Mouse (Mus musculus) midbrain, embryonic 11.5 days (tissue): ENCODE results near the gene Txnl4b. TPM values are rescaled to one million over a fixed set of nuclear protein-coding genes. Genes with fewer than 3 reads are reported as not detected.
A peak's percentile ranks its signal among the peaks of the same experiment; 100 is the strongest.

Experiments
- ATAC-seq: fragments of 200-750 bp; cut with Nextera tagmentation; 2 replicates; pipeline ENCODE4 v1.8.0; 2017; ENCODE audit warnings: moderate TSS enrichment, moderate library complexity; ENCODE audit not compliant: low FRiP score
- DNase-seq: peaks from one replicate; pipeline ENCODE4 v3.0.0; 2015; ENCODE audit warnings: low spot score; ENCODE audit errors: missing footprints
- H3K27ac ChIP-seq: fragments of 300-500 bp; sonication (generic); 2 replicates; pipeline ENCODE4 v1.5.1; 2014; ENCODE audit warnings: low read depth, low read length
- H3K27me3 ChIP-seq: fragments of 300-500 bp; sonication (generic); 2 replicates; pipeline ENCODE4 v1.6.1; 2014; ENCODE audit warnings: mild to moderate bottlenecking, low read length, moderate library complexity, mixed read lengths; ENCODE audit not compliant: control insufficient read depth, insufficient read depth
- H3K36me3 ChIP-seq: fragments of 300-500 bp; sonication (generic); 2 replicates; pipeline ENCODE4 v1.6.1; 2014; ENCODE audit warnings: mild to moderate bottlenecking, low read length, moderate library complexity, mixed read lengths; ENCODE audit not compliant: control insufficient read depth, insufficient read depth
- H3K4me1 ChIP-seq: fragments of 300-500 bp; sonication (generic); 2 replicates; pipeline ENCODE4 v1.6.1; 2014; ENCODE audit warnings: low read length; ENCODE audit not compliant: control insufficient read depth, insufficient read depth
- H3K4me2 ChIP-seq: fragments of 300-500 bp; sonication (generic); 2 replicates; pipeline ENCODE4 v1.6.1; 2014; ENCODE audit warnings: mild to moderate bottlenecking, moderate library complexity
- H3K4me3 ChIP-seq: fragments of 300-500 bp; sonication (generic); 2 replicates; pipeline ENCODE4 v1.5.1; 2014; ENCODE audit warnings: low read depth, low read length
- H3K9ac ChIP-seq: fragments of 300-500 bp; sonication (generic); 2 replicates; pipeline ENCODE4 v1.6.1; 2014; ENCODE audit warnings: low read length
- H3K9me3 ChIP-seq: fragments of 300-500 bp; sonication (generic); 2 replicates; pipeline ENCODE4 v1.6.1; 2016; ENCODE audit warnings: low read length; ENCODE audit not compliant: control insufficient read depth
- WGBS: fragments of 180-500 bp; shearing (Covaris S2); extraction: QIAGEN DNeasy Blood & Tissue Kit; methylation state at CpG from one replicate; pipeline ENCODE4 v1.1.7; 2014; 5-methylcytosine and 5-hydroxymethylcytosine counted together
- polyA plus RNA-seq: library from polyadenylated mRNA; unstranded; fragments of >200 nt; fragmentation: Nextera tagmentation; extraction: Ambion mirVana; gene quantifications from 2 replicates; pipeline ENCODE4 v1.2.1, GENCODE M21; 2014

Txnl4b gene
- polyA plus RNA-seq, 1 experiment from 2014 or later, result 31.4 TPM

GRCm38 (mm10) chr8:109563881-109564280, 1.8 kb upstream of the Txnl4b start:
- H3K9me3 ChIP-seq, result no peaks in the 10 kb centered on the region
- H3K9ac ChIP-seq, result no peak overlapping the region
- no peak for DNase-seq
- WGBS, result 80% methylated on average over 2 of the region's 2 CpGs
- H3K27me3 ChIP-seq, result no peaks in the 10 kb centered on the region
- H3K4me1 ChIP-seq, result peaks cover 16% of the 10 kb centered on the region
- no peak overlapping the region for H3K27ac ChIP-seq
- no peak overlapping the region for H3K4me3 ChIP-seq
- no peak overlapping the region for H3K4me2 ChIP-seq
- peaks cover 18% of the 10 kb centered on the region for H3K36me3 ChIP-seq
- ATAC-seq, result no peak

- DNase-seq (peak; percentile 86), ATAC-seq (no peak)
- Histone ChIP-seq H3K27ac (no peak overlapping the region), H3K4me1 (peaks cover 16% of the 10 kb centered on the region), H3K9me3 (no peaks in the 10 kb centered on the region), H3K27me3 (no peaks in the 10 kb centered on the region), H3K9ac (peak overlapping the region; percentile 94), H3K4me3 (peak overlapping the region; percentile 92), H3K36me3 (peaks cover 11% of the 10 kb centered on the region; the same call in 1 of the 2 replicates), H3K4me2 (peak overlapping the region; percentile 94)
- 6% methylated on average over 10 of the region's 10 CpGs for WGBS
Observed at GRCm38 (mm10) chr8:109564766-109565165, 926 bp upstream of the Txnl4b start.

- Histone ChIP-seq H3K4me1 (peaks cover 7% of the 10 kb centered on the region), H3K9me3 (no peaks in the 10 kb centered on the region), H3K4me2 (no peak overlapping the region), H3K9ac (no peak overlapping the region), H3K4me3 (no peak overlapping the region), H3K36me3 (no peaks in the 10 kb centered on the region), H3K27me3 (no peaks in the 10 kb centered on the region), H3K27ac (no peak overlapping the region)
- DNase-seq (no peak), ATAC-seq (no peak)
- WGBS, result 95% methylated on average over 12 of the region's 12 CpGs
Observed at GRCm38 (mm10) chr8:109571139-109571538, 5.4 kb downstream of the Txnl4b start.

- Histone ChIP-seq H3K4me2 (no peak overlapping the region), H3K36me3 (no peaks in the 10 kb centered on the region), H3K4me1 (no peaks in the 10 kb centered on the region), H3K4me3 (no peak overlapping the region), H3K9ac (no peak overlapping the region), H3K27me3 (no peaks in the 10 kb centered on the region), H3K27ac (no peak overlapping the region), H3K9me3 (no peaks in the 10 kb centered on the region)
- ATAC-seq, result no peak
- 81% methylated on average over 4 of the region's 4 CpGs for WGBS
- no peak for DNase-seq
Observed at GRCm38 (mm10) chr8:109576311-109576710, 10.6 kb downstream of the Txnl4b start.

GRCm38 (mm10) chr8:109578900-109579301, 13.2 kb downstream of the Txnl4b start, which contains the start of gene Hp:
Gene Hp, minus strand, starts transcription at chr8:109579172.
- Histone ChIP-seq H3K9ac (no peak within 1 kb of the TSS), H3K27me3 (no peaks in the 10 kb centered on the region), H3K4me2 (no peak within 1 kb of the TSS), H3K36me3 (no peaks in the 10 kb centered on the region), H3K9me3 (no peaks in the 10 kb centered on the region), H3K4me3 (no peak within 1 kb of the TSS), H3K27ac (no peak within 1 kb of the TSS), H3K4me1 (no peaks in the 10 kb centered on the region)
- DNase-seq (no peak), ATAC-seq (no peak)
- 74% methylated on average over 8 of the region's 8 CpGs for WGBS

- ATAC-seq, result no peak
- no peak overlapping the region for H3K4me2 ChIP-seq
Observed at GRCm38 (mm10) chr8:109584293-109584692, 18.6 kb downstream of the Txnl4b start.

GRCm38 (mm10) chr8:109584830-109585229, 19.1 kb downstream of the Txnl4b start:
- Histone ChIP-seq H3K27me3 (no peaks in the 10 kb centered on the region), H3K4me3 (no peak overlapping the region), H3K27ac (no peak overlapping the region), H3K9ac (no peak overlapping the region), H3K4me2 (no peak overlapping the region), H3K36me3 (no peaks in the 10 kb centered on the region), H3K4me1 (no peaks in the 10 kb centered on the region), H3K9me3 (no peaks in the 10 kb centered on the region)
- ATAC-seq (no peak), DNase-seq (no peak)
- WGBS, result 85% methylated on average over 3 of the region's 3 CpGs

More at GRCm38 (mm10) chr8:109584293-109584692, 18.6 kb downstream of the Txnl4b start:
- WGBS, result 86% methylated on average over 4 of the region's 4 CpGs
- no peak for DNase-seq
- Histone ChIP-seq H3K4me3 (no peak overlapping the region), H3K4me1 (no peaks in the 10 kb centered on the region), H3K9ac (no peak overlapping the region), H3K27me3 (no peaks in the 10 kb centered on the region), H3K9me3 (no peaks in the 10 kb centered on the region), H3K27ac (no peak overlapping the region), H3K36me3 (no peaks in the 10 kb centered on the region)

- H3K4me3 ChIP-seq, result no peak overlapping the region
- no peak overlapping the region for H3K4me2 ChIP-seq
- no peaks in the 10 kb centered on the region for H3K27me3 ChIP-seq
- DNase-seq (no peak), ATAC-seq (no peak)
- H3K9ac ChIP-seq, result no peak overlapping the region
- no peaks in the 10 kb centered on the region for H3K36me3 ChIP-seq
- H3K4me1 ChIP-seq, result no peaks in the 10 kb centered on the region
- no peaks in the 10 kb centered on the region for H3K9me3 ChIP-seq
- no peak overlapping the region for H3K27ac ChIP-seq
Observed at GRCm38 (mm10) chr8:109585652-109586051, 20.0 kb downstream of the Txnl4b start.

- WGBS, result 72% methylated on average over 7 of the region's 7 CpGs
- no peak overlapping the region for H3K4me2 ChIP-seq
- no peak for DNase-seq
- no peaks in the 10 kb centered on the region for H3K4me1 ChIP-seq
- ATAC-seq, result no peak
- H3K4me3 ChIP-seq, result no peak overlapping the region
- H3K9ac ChIP-seq, result no peak overlapping the region
- no peaks in the 10 kb centered on the region for H3K27me3 ChIP-seq
- H3K9me3 ChIP-seq, result no peaks in the 10 kb centered on the region
- H3K27ac ChIP-seq, result no peak overlapping the region
- H3K36me3 ChIP-seq, result no peaks in the 10 kb centered on the region
Observed at GRCm38 (mm10) chr8:109586972-109587504, 21.3 kb downstream of the Txnl4b start.
